Mouse (Mus musculus) liver, postnatal 0 days (tissue): Measurements from ENCODE around the gene Mcur1.

Source experiments
- CTCF ChIP-seq: sonication (generic); IDR thresholded peaks from 2 replicates; pipeline ENCODE4 v1.5.1; 2016; ENCODE audit warnings: antibody characterized with exemption, low read depth
- EP300 ChIP-seq: IDR thresholded peaks from 2 replicates; pipeline ENCODE4 v1.6.1; 2016; ENCODE audit warnings: antibody characterized with exemption, low read depth, mild to moderate bottlenecking

DNA sequence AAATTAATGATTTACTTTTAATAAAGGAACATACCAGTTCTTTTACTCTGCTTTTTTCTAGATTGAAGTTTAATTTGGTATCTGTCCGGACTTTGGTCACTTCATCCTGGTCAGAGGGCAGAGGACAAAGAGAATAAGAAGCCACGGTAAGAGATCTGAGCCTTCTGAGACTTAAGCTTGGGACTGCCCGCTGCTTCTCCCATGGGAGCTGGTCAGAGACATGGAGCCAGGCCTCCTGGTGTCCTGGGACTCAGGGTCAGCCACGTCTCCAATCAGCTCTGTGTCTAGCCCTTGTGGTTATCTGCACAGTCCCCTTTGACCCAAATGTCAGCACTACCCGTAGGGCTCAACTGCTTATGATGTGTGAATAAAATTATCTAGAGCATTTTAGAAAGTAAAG is 11.4 kb downstream of the Mcur1 start:
- TF ChIP-seq EP300 (no peak), CTCF (no peak)
